In genomic region chr4:133408006-133408405, GRCm38 (mm10) we compare ENCODE assay signal across 9 mouse cellular contexts. TPM values are rescaled to one million over a fixed set of nuclear protein-coding genes. Genes with fewer than 3 reads are reported as not detected.
DNase-seq lines count a peak whose midpoint lies in the region; ATAC-seq lines count a peak whose summit lies in the region.
"Had no signal": no experiment of that assay in that cellular context is flagged by ENCODE, and none has a peak within 500 bp of the region (broad histone marks: within the 10 kb centered on the region; RNA-seq: fewer than 3 reads in every experiment).

No protein-coding gene starts in this region.

- H3K27me3 ChIP-seq in limb, embryonic 12.5 days, result no peaks in the 10 kb centered on the region
- no peaks in the 10 kb centered on the region for H3K27me3 ChIP-seq in limb, embryonic 10.5 days (ENCODE audit: low read depth, poor library complexity, severe bottlenecking)
- H3K27me3 ChIP-seq in heart, embryonic 15.5 days, result no peaks in the 10 kb centered on the region

- no peak overlapping the region for H3K9ac ChIP-seq in limb, embryonic 12.5 days (replicated peaks)
- H3K9ac ChIP-seq in heart, embryonic 15.5 days, result peak overlapping the region; percentile 9; the same call in 1 of the 2 replicates
- H3K9ac ChIP-seq: liver, postnatal 0 days had no signal

- H3K27ac ChIP-seq in limb, embryonic 12.5 days, result peak overlapping the region; percentile 50; the same call in 1 of the 2 replicates
- no peak overlapping the region for H3K27ac ChIP-seq in limb, embryonic 10.5 days
- H3K27ac ChIP-seq in heart, embryonic 15.5 days, result peak overlapping the region; percentile 71

- WGBS in limb, embryonic 12.5 days, result 48% methylated on average over 7 of the region's 7 CpGs
- WGBS in limb, embryonic 10.5 days, result 49% methylated on average over 7 of the region's 7 CpGs
- WGBS in heart, embryonic 15.5 days, result 34% methylated on average over 7 of the region's 7 CpGs

- peak; percentile 53 for DNase-seq in adrenal gland, postnatal 14 days
- no peak for DNase-seq in adrenal gland, postnatal 25 days
- no peak for DNase-seq in limb, embryonic 10.5 days (ENCODE audit: low spot score)
- peak; percentile 36 for DNase-seq in mesoderm, embryonic 11.5 days (ENCODE audit: low read depth, low spot score)
- no peak for DNase-seq in right cerebral cortex, postnatal 10 days (ENCODE audit: low spot score in 2 of 2)
- no peak for DNase-seq in layer of hippocampus, adult 18-20 months (ENCODE audit: low spot score in 2 of 2)
- DNase-seq: liver, postnatal 0 days had no signal

- H3K4me3 ChIP-seq in limb, embryonic 12.5 days (replicated peaks), result no peak overlapping the region
- H3K4me3 ChIP-seq in limb, embryonic 10.5 days, result no peak overlapping the region
- H3K4me3 ChIP-seq in heart, embryonic 15.5 days, result no peak overlapping the region

- H3K9me3 ChIP-seq in limb, embryonic 12.5 days, result no peaks in the 10 kb centered on the region
- H3K9me3 ChIP-seq in limb, embryonic 10.5 days (replicated peaks), result no peaks in the 10 kb centered on the region
- H3K9me3 ChIP-seq in heart, embryonic 15.5 days (replicated peaks), result no peaks in the 10 kb centered on the region

- peaks cover 20% of the 10 kb centered on the region for H3K4me1 ChIP-seq in limb, embryonic 12.5 days (replicated peaks)
- peaks cover 26% of the 10 kb centered on the region for H3K4me1 ChIP-seq in limb, embryonic 10.5 days
- H3K4me1 ChIP-seq in heart, embryonic 15.5 days (replicated peaks), result peaks cover 30% of the 10 kb centered on the region

- peaks cover 19% of the 10 kb centered on the region for H3K36me3 ChIP-seq in limb, embryonic 12.5 days
- peaks cover 24% of the 10 kb centered on the region for H3K36me3 ChIP-seq in limb, embryonic 10.5 days
- no peaks in the 10 kb centered on the region for H3K36me3 ChIP-seq in heart, embryonic 15.5 days

- no peak for ATAC-seq in limb, embryonic 12.5 days (ENCODE audit: insufficient number of reproducible peaks, insufficient read depth, low FRiP score, low TSS enrichment, low read depth)
- ATAC-seq in heart, embryonic 15.5 days (replicated peaks; ENCODE audit: insufficient number of reproducible peaks, insufficient read depth, low FRiP score, low read depth), result peak; percentile 56; the same call in 1 of the 2 replicates
- ATAC-seq: liver, postnatal 0 days had no signal

- no peak overlapping the region for H3K4me2 ChIP-seq in limb, embryonic 12.5 days
- peak overlapping the region; percentile 21; the same call in 1 of the 2 replicates for H3K4me2 ChIP-seq in heart, embryonic 15.5 days

RNA-seq across cellular contexts. Expression of gene Slc9a1, which starts 38.5 kb away (rescaled TPM):
- 46.4 and 49.9 TPM in 2 replicates for total RNA-seq in adrenal gland, postnatal 14 days (2021)
- 70.4 and 70.7 TPM in 2 replicates for total RNA-seq in adrenal gland, postnatal 25 days (2021)
- polyA plus RNA-seq in limb, embryonic 12.5 days (2016; fragmentation: Nextera tagmentation; extraction: Ambion mirVana), result 7.3 and 7.8 TPM in 2 replicates
- 8.7 and 9.0 TPM in 2 replicates for polyA plus RNA-seq in limb, embryonic 10.5 days (2016; fragmentation: Nextera tagmentation; extraction: Ambion mirVana)
- polyA plus RNA-seq in heart, embryonic 15.5 days (2015; fragmentation: Nextera tagmentation; extraction: Ambion mirVana), result 6.6 and 8.2 TPM in 2 replicates
- 10 to 100 TPM; 62.2 to 62.9 TPM for total RNA-seq in layer of hippocampus, adult 18-20 months (2021)

RNA-seq across cellular contexts. Expression of gene Wdtc1, which starts 54.7 kb away (rescaled TPM):
- 53.3 and 55.1 TPM in 2 replicates for total RNA-seq in adrenal gland, postnatal 14 days (2021)
- total RNA-seq in adrenal gland, postnatal 25 days (2021), result 46.7 and 60.7 TPM in 2 replicates
- polyA plus RNA-seq in limb, embryonic 12.5 days (2016; fragmentation: Nextera tagmentation; extraction: Ambion mirVana), result 12.2 and 17.6 TPM in 2 replicates
- 14.3 and 15.5 TPM in 2 replicates for polyA plus RNA-seq in limb, embryonic 10.5 days (2016; fragmentation: Nextera tagmentation; extraction: Ambion mirVana)
- 11.4 and 14.3 TPM in 2 replicates for polyA plus RNA-seq in heart, embryonic 15.5 days (2015; fragmentation: Nextera tagmentation; extraction: Ambion mirVana)
- 10 to 100 TPM; 79.6 to 83.1 TPM for total RNA-seq in layer of hippocampus, adult 18-20 months (2021)

Comparison
In these comparisons a context has a peak if more than half of its experiments do, and no peak if none do; other contexts are left out.
1. DNase-seq: peak in adrenal gland, postnatal 14 days (single experiment) and mesoderm, embryonic 11.5 days (single experiment); none in adrenal gland, postnatal 25 days (single experiment), limb, embryonic 10.5 days (single experiment), right cerebral cortex, postnatal 10 days (0 of 2) and layer of hippocampus, adult 18-20 months (0 of 2).